Mouse (Mus musculus) splenic B cell, adult 2 months (primary cell): ENCODE measurements around the gene Cisd3.

ENCODE experiments used
- DNase-seq: peaks from one replicate; pipeline ENCODE4 v3.0.0-alpha.2; 2011; ENCODE audit warnings: low read depth, low spot score
- H3K27me3 ChIP-seq: 2 replicates; pipeline ENCODE4 v1.6.1; 2012; ENCODE audit warnings: mild to moderate bottlenecking, low read length, moderate library complexity, mixed read lengths; ENCODE audit not compliant: control insufficient read depth, poor library complexity, insufficient read depth, severe bottlenecking
- H3K36me3 ChIP-seq: 2 replicates; pipeline ENCODE4 v1.6.1; 2012; ENCODE audit warnings: mild to moderate bottlenecking, low read length, moderate library complexity, mixed read lengths; ENCODE audit not compliant: control insufficient read depth, poor library complexity, insufficient read depth, severe bottlenecking

The Cisd3 gene

DNA sequence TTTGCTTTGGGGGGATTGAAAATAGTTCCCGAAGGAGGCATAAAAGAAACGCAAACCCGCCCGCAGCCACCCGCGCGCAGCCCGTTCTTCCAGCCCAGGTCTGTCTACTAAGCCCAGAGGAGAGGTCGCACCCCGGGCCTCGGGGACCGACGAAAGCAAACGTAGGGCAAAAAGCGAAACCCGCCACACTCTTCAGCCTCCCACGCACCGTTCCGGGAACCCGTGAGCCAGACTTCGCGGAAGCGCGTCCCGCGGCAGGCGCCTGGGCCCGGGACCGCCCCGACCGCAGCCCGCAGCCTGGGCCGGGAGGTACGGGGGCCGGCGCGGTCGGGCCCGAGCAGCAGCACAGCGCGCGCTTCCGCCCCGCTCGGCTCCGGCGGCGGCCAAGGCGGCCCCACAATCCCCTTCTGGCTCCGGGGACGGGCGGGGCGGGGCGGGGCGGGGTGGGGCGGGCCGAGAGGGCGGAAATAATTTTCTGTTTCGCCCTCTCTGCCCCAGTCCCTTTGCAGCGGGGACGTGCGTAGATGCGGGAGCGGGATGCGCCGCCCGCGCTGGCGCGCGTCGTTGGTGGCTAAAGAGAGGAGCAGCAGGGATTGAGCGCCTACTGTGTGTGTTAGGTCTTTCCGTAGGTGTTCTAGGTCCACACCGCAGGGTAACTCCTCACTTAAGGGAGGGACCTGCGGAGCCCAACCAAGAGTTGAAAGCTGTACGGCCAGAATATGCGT, 25.5 kb upstream of the Cisd3 start:
- Histone ChIP-seq H3K36me3 (peaks cover 2% of the 10 kb centered on the region; the same call in 1 of the 2 replicates), H3K27me3 (no peaks in the 10 kb centered on the region)
- peak; percentile 82 for DNase-seq

DNA sequence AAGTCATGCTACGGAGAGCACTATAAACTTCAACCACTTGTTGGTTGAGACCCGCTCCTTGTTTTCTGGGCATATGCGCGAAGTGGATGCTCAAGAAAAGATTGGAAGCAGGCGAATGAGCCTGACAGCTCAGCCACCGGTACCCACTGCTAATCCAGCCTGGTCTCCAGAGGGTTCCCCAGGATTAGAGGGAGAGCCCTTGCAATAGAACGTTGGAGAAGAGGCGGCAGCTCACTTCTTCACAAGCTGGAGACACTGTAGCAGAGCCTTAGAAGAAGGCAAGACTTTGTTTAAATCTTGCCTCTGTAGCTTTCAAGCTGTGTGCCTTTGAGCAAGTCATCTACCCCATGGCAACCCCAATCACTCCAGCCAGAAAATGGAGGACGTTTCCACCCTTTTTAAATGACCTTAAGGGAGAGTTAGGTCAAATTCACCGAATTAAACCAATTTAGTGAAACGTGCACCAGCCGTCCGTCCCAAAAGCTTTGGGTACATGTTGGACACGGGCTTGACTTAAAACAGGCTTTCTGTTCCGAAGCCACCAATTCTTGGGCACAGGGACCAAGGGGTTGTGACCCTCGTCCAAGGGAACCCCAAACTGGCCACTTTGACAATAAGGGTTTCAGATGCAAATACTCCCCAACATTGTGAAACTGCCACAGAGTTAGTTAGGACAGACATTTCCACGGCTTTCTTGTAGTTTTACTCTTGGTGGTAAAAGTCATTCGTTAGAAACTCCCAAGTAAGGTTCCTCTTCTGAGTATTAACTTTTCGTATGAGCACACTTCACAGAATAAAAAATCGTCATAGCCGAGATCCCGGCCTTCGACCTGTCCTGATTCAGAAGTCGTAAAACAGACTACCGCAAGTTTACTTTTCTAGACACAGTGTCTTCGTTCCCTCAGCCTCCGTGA, 24.6 kb upstream of the Cisd3 start:
- peaks cover 2% of the 10 kb centered on the region; the same call in 1 of the 2 replicates for H3K36me3 ChIP-seq
- peak; percentile 62 for DNase-seq
- H3K27me3 ChIP-seq, result no peaks in the 10 kb centered on the region

DNA sequence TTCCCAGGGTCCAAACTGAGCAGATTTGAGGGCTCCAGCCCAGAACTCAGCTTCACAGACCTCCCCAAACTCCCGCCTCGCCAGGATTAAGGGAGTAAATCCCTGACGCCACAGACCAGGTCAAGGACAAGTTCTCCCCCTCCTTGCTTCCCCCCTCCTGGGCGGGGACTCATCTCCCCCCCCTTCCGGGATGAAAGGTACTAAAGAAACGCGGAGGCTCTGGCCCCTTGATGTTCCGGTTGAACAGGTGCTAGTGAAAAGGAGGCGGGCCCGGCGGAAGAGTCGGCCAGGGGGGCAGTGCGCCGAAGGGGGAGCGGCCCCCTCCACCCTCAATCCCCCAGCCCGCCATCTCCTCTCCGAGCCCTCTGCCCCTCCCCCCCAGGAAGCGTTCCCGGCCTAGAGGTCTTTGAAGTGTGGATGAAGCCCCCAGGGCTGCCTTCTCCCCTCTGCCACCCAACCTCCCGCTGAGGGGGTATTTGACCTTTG, 23.9 kb upstream of the Cisd3 start:
- Histone ChIP-seq H3K36me3 (peaks cover 6% of the 10 kb centered on the region; the same call in 1 of the 2 replicates), H3K27me3 (no peaks in the 10 kb centered on the region)
- DNase-seq, result peak; percentile 64

DNA sequence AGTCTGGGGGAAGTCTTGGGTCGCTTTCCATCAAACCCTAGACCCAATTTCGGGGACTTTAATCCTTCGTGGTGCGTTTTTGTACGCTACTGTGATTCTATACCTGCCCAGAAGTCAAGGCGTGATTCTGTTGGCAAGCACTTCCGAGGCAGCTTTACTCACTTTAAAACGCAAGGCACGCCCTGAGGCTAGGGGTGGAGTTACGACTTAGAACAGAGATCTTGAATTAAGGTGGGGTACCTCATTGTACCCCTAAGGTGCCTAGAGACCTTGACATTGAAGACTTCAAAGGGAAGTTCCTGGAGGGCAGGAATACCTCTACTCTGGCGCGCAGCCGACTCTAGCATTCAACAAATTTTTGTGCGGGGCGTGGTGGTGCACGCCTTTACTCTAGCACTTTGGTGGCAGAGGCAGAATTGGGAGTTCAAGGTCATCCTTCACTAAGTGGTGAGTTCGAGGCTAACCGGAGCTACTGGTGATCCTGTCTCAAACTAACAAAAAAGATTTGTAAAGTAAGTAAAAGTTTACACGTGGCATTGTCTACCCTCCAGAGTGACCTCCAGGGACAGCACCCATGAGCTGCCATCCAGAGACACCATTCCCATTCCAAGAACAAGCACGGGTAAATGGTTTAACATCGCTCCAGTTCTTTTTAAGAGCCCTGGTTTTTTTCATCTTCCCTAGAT, 23.3 kb upstream of the Cisd3 start:
- DNase-seq, result peak; percentile 74
- Histone ChIP-seq H3K36me3 (peaks cover 7% of the 10 kb centered on the region), H3K27me3 (no peaks in the 10 kb centered on the region)

DNA sequence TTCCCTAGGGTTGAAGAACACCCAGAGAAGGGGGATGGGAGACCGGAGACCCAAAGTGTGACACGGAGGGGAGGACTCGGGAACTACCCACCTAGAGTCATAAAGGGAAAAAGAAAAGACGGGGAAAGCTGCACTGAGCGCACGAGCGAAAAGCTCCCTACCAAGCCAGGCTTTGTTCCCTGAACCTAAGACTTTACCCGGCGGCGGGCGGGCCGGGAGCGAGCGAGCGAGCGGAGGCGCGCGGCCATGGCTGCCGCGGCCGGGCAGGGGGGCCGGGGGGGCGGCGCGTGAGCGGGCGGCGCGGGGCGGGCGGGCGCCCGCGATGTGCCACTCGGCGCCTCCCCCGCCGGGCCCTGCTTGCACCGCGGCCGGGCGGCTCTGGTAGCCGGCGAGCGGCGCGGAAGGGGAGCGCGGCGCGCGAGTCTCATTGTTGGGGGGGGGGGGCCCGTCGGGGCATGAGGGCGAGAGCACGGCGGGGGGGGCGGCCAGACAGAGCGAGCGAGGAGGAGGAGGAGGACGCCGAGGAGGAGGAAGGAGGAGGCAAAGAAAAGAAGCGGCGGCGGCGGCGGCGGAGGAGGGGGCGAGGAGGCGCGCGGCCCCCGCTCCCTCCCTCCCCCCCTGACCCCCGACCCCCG, 22.6 kb upstream of the Cisd3 start, which contains the start of gene Mllt6:
TSS of gene Mllt6 (plus strand) at position 522 of the 635 bp plus-strand sequence.
- peak; percentile 71 for DNase-seq
- Histone ChIP-seq H3K27me3 (no peaks in the 10 kb centered on the region), H3K36me3 (peaks cover 7% of the 10 kb centered on the region)

DNA sequence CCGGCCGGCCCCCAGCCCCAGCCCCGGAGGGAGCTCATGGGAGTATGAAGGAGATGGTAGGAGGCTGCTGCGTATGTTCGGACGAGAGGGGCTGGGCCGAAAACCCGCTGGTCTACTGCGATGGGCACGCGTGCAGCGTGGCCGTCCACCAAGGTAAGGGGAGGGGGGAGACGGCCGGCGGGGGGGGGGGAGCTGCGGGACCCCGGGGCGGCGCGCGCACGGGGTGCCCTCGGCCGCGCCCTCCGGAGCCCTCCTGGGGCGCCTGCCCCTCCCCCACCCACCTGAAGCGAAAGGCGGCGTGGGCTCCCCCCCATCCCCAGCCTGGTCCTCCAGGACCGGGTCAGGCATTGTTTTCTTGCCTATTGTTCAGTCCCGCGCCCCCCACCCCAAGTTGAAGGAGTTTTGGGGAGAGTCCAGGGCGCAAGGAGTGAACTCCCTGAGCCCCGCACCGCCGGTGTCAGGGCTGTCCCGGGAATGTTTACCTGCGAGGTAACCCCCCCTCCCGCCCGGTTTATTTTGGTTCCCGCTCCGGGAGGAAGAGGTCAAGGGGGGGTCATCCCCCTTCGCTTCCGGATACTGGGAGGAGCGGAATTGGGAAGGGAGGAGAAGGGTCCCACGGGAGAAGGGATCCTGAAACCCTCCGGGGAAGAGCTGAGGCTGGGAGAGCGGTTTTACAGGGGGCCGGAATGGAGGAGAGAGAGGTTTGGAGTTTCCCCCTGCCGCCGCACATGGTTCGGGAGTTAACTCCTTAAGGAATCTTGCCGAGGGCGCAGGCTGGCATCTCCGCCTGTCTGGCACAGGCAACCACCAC, 21.9 kb upstream of the Cisd3 start:
- Histone ChIP-seq H3K27me3 (no peaks in the 10 kb centered on the region), H3K36me3 (peaks cover 10% of the 10 kb centered on the region)
- DNase-seq, result peak; percentile 43

DNA sequence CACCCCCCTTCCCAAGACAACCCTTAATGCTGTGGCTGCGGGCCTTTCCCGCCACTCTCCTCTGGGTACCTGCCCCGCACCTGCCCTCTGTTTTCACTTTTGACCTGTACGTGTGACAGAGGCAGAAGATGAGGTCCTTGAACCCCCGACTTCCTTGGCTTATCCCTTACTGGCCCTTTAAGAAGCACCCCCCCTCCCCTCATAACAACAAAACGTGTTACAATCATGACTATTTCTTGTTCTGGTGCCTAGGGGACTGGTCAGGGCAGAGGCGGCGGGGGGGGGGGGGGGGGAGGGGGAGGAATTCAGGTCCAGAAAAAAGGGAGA, 21.3 kb upstream of the Cisd3 start:
- no peak for DNase-seq
- Histone ChIP-seq H3K27me3 (no peaks in the 10 kb centered on the region), H3K36me3 (peaks cover 8% of the 10 kb centered on the region)

DNA sequence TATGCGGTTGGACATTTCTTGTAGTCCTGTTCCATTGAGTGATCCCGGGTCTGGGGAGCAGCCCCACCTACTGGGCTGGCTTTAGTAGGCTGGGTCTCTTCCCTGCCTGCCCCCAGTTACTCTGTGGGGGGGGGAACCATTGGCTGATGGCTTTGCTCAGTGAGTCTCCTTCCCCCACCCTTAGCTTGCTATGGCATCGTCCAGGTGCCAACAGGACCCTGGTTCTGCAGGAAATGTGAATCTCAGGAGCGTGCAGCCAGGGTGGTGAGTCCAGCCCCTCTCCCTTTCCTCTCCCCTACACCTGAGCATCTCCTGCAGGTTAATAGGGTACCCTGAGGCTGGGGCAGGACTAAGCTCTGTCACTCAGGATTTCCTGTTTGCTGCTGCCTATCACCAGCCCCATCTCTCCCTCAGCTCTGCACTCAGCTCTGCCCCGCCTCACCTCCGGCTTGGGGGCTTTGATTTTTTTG, 20.8 kb upstream of the Cisd3 start:
- no peaks in the 10 kb centered on the region for H3K27me3 ChIP-seq
- no peak for DNase-seq
- peaks cover 11% of the 10 kb centered on the region for H3K36me3 ChIP-seq

DNA sequence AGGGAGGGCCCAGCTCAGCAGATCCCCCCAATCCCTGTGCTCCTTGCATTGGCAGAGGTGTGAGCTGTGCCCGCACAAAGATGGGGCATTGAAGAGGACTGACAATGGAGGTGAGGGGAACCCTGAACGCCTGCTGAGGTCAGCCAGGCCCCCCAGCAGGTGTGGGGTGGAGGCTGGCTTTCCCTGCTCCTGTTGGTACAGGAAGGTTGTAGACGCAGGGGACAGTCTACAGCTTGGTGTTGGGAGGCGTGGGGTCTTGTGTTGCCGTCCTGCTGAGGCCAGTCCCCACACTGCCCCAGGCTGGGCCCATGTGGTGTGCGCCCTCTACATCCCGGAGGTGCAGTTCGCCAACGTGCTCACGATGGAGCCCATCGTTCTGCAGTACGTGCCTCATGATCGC, 20.2 kb upstream of the Cisd3 start:
- no peaks in the 10 kb centered on the region for H3K27me3 ChIP-seq
- DNase-seq, result no peak
- H3K36me3 ChIP-seq, result peaks cover 12% of the 10 kb centered on the region

DNA sequence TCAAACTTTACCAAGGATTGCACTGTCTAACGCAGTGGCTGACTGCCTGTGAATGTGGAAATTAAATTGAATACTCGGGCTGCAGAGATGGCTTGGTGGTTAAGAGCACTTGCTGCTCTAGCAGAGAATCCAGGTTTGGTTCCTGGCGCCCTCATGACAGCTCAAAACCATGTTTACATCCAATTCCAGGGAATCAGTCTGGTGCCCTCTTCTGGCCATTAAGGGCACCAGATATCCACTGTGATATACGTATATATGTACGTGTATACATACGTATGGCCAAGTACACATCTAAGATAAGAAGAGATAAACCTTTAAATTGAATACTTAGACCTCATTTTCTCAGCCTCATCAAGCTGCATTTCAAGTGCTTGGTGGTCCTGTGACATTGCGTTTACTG, 19.4 kb upstream of the Cisd3 start:
- peak; percentile 33 for DNase-seq
- Histone ChIP-seq H3K27me3 (no peaks in the 10 kb centered on the region), H3K36me3 (peaks cover 16% of the 10 kb centered on the region)

DNA sequence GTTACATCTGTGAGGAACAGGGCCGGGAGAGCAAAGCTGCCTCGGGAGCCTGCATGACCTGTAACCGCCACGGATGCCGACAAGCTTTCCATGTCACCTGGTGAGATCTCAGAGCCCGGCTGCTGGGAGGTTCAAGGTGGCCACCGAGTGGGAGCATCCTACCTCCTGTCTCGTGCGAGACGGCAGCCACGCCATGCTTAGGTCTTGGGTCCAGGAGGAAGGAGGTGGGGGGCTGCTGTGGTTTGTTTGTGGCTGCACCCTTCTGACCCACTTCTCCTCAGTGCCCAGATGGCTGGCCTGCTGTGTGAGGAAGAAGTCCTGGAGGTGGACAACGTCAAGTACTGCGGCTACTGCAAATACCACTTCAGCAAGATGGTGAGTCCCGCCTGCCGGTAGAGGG, 18.8 kb upstream of the Cisd3 start:
- Histone ChIP-seq H3K27me3 (no peaks in the 10 kb centered on the region), H3K36me3 (peaks cover 16% of the 10 kb centered on the region)
- DNase-seq, result no peak

DNA sequence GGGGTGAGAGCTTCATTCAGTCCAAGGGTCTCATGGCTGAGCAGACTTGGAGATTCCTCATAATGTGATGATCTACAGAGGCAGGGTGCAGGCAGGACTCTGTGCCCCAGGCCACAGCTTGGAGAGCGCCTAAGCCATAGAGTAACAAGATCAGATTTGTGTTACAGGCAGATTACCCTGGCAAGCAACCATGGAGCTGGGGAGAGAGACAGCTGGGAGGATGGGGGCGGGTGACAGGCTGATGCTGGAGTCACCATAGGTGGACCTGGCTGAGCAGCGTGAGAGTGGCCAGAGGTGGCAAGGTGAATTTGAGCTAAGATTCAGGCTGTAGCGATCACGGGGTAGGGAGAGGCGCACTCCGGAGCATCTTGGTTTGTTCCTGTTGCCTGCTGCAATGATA, 17.5 kb upstream of the Cisd3 start:
- H3K36me3 ChIP-seq, result peaks cover 19% of the 10 kb centered on the region
- no peaks in the 10 kb centered on the region for H3K27me3 ChIP-seq
- no peak for DNase-seq

DNA sequence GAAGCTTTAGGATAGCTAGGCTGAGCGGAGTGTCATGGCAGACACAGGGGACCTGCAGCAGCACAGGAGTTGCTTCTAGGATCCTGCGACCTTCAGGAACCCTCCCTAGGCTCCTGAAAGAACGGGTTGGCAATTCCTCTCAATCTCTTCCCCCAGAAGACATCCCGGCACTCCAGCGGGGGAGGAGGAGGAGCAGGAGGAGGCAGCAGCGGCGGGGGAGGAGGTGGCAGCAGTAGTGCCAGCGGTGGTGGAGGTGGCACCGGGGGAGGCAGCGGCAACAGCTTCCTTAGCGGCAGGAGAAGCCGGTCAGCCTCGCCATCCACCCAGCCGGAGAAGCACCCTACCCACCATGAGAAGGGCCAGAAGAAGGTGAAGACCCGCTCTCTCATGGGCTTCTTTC, 16.4 kb upstream of the Cisd3 start:
- DNase-seq, result no peak
- Histone ChIP-seq H3K36me3 (peaks cover 19% of the 10 kb centered on the region), H3K27me3 (no peaks in the 10 kb centered on the region)

DNA sequence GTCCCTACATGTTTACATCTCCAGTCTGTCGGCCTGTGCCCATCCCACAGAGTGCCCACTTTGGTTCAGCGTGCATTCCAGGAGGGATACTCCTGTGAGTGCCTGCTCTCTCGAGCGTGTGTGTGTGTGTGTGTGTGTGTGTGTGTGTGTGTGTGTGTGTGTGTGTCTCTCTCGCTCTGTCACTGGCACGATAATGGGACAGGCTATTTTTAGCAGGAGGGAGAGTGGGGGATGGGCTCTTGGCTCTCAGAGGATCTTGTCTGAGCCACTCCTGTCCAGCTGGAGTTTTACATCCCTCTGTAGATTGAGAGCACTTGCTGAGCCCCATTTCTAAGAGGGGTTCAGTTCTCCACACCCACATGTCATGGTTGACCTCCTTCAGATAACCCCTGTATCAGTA, 15.8 kb upstream of the Cisd3 start:
- H3K36me3 ChIP-seq, result peaks cover 19% of the 10 kb centered on the region
- DNase-seq, result no peak
- no peaks in the 10 kb centered on the region for H3K27me3 ChIP-seq
